Mouse (Mus musculus) testis, adult 10 weeks (tissue): ENCODE data around the gene 6030458C11Rik. TPM values are rescaled to one million over a fixed set of nuclear protein-coding genes. Genes with fewer than 3 reads are reported as not detected.

Experiments
- polyA plus RNA-seq: library from polyadenylated mRNA; stranded (reverse); fragments of 350-450 nt; fragmentation: Illumina TruSeq; extraction: RNeasy Lipid Tissue Mini Kit (QIAGEN cat#74804); gene quantifications from one replicate; pipeline ENCODE4 v1.2.3, GENCODE M21; 2014; ENCODE audit warnings: low read depth, low replicate concordance

Gene 6030458C11Rik
- polyA plus RNA-seq: 8.8 TPM

DNA sequence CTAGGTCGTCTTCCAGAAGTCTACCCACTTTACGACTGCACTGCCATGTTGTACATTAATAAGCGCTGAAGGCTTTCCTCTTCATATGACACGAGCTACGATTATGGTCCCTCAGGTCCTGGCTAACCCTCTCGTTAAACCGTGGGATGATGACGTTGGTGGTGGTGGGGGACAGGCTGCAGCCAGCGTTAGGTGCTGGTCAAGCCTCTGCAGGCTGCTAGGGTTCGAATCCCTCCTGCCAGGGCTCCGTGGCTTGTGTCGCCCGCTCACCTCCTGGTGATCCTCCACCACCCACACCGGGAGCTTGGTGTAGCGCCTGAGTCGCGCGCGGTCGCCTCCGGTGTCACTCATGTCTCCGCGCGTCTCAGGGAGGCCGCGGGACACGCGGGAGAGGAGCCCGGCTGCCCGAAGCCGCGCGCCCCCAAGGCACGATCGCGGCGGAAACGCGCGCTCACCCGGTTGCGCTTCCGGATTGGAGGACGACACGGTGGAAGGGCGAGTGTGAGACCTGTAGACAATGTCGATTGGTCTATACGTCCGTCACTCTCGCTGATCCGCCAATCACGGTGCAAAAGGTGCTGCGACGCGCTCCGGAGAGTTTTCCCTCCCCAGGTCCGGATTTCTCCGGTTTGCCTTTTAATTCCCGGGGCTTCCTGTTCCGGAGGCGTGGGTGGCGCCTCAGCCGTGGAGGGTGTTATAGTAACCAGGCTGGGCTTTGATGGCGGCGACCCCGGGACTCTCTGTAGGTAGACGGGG, at the start of gene 6030458C11Rik, which contains the start of gene Drosha:
Gene 6030458C11Rik (minus strand): TSS at position 453 of the 756 bp plus-strand sequence.
Gene Drosha (plus strand): TSS at position 619 of the 756 bp plus-strand sequence.

Other genes with a start within 250 kb of the 6030458C11Rik start
- 6.3 TPM for gene Pdzd2, start 84.7 kb downstream of the 6030458C11Rik start, polyA plus RNA-seq
- gene Drosha, start 166 bp upstream of the 6030458C11Rik start, polyA plus RNA-seq: 16.8 TPM